Mouse (Mus musculus): ENCODE data around the gene Pcyox1.

GRCm38 (mm10) chr6:86426358-86426757 is 29.4 kb upstream of the Pcyox1 start, which contains the start of gene Gm44790:
- TF ChIP-seq CTCF (IDR thresholded peaks at IDR 0.05; ENCODE audit: control insufficient read depth, insufficient read depth, insufficient replicate concordance, low read depth, low read length) = no peak
- TF ChIP-seq POLR2A (IDR thresholded peaks at IDR 0.05; ENCODE audit: control insufficient read depth, low read depth, low read length) = no peak
